In genomic region chr12:94245366-94245765, GRCm38 (mm10) we compare ENCODE assay signal across 27 mouse cellular contexts.
DNase-seq lines count a peak whose midpoint lies in the region; ATAC-seq lines count a peak whose summit lies in the region.
"Had no signal": no experiment of that assay in that cellular context is flagged by ENCODE, and none has a peak within 500 bp of the region (broad histone marks: within the 10 kb centered on the region; RNA-seq: fewer than 3 reads in every experiment).

No protein-coding gene starts in this region.

- DNase-seq in embryonic facial prominence, embryonic 11.5 days (ENCODE audit: low spot score), result peak; percentile 7
- DNase-seq in embryonic facial prominence, embryonic 10.5 days (ENCODE audit: low spot score), result no peak
- peak; percentile 6 for DNase-seq in embryonic facial prominence, embryonic 14.5 days (ENCODE audit: low spot score)
- peak; percentile 53 for DNase-seq in hindlimb bud, embryonic 11.5 days (ENCODE audit: extremely low spot score, low read depth, low spot score)
- no peak for DNase-seq in right cerebral cortex, postnatal 4 days
- DNase-seq: adrenal gland, adult 8-10 months; adrenal gland, postnatal 25 days; cerebellum, adult 11-12 months; cerebellum, adult 8-10 months; cerebellum, postnatal 10 days; cerebellum, postnatal 36 days; forebrain, postnatal 0 days; gastrocnemius, postnatal 25 days; heart, adult 18-20 months; heart, postnatal 10 days; heart, postnatal 36 days had no signal

- H3K4me2 ChIP-seq in embryonic facial prominence, embryonic 11.5 days (ENCODE audit: low read depth, low read length), result no peak overlapping the region
- no peak overlapping the region for H3K4me2 ChIP-seq in embryonic facial prominence, embryonic 14.5 days (ENCODE audit: low read depth, low read length)
- H3K4me2 ChIP-seq: embryonic facial prominence, embryonic 15.5 days; heart, embryonic 12.5 days; heart, embryonic 15.5 days; hindbrain, embryonic 13.5 days had no signal

- H3K27ac ChIP-seq in embryonic facial prominence, embryonic 11.5 days (replicated peaks; ENCODE audit: low read depth, low read length), result no peak overlapping the region
- H3K27ac ChIP-seq in embryonic facial prominence, embryonic 10.5 days (replicated peaks), result no peak overlapping the region
- no peak overlapping the region for H3K27ac ChIP-seq in embryonic facial prominence, embryonic 14.5 days (replicated peaks; ENCODE audit: low read depth, low read length)
- H3K27ac ChIP-seq: embryonic facial prominence, embryonic 15.5 days; heart, embryonic 15.5 days; hindbrain, embryonic 10.5 days; hindbrain, embryonic 13.5 days had no signal

- H3K36me3 ChIP-seq in embryonic facial prominence, embryonic 11.5 days (replicated peaks; ENCODE audit: control insufficient read depth, insufficient read depth, low read depth, low read length), result no peaks in the 10 kb centered on the region
- H3K36me3 ChIP-seq in embryonic facial prominence, embryonic 10.5 days (replicated peaks), result no peaks in the 10 kb centered on the region
- no peaks in the 10 kb centered on the region for H3K36me3 ChIP-seq in embryonic facial prominence, embryonic 14.5 days (ENCODE audit: control insufficient read depth, insufficient read depth, low read length)
- H3K36me3 ChIP-seq: embryonic facial prominence, embryonic 15.5 days; heart, embryonic 12.5 days; heart, embryonic 15.5 days; hindbrain, embryonic 10.5 days; hindbrain, embryonic 13.5 days had no signal

- no peak overlapping the region for H3K9ac ChIP-seq in embryonic facial prominence, embryonic 11.5 days (replicated peaks; ENCODE audit: low read length)
- no peak overlapping the region for H3K9ac ChIP-seq in embryonic facial prominence, embryonic 14.5 days (ENCODE audit: low read depth, low read length)
- H3K9ac ChIP-seq: embryonic facial prominence, embryonic 15.5 days; forebrain, postnatal 0 days; heart, embryonic 12.5 days; heart, embryonic 15.5 days; hindbrain, embryonic 13.5 days had no signal

- ATAC-seq in embryonic facial prominence, embryonic 11.5 days (replicated peaks; ENCODE audit: insufficient number of reproducible peaks, low FRiP score, low TSS enrichment, low read depth), result no peak
- no peak for ATAC-seq in embryonic facial prominence, embryonic 14.5 days (ENCODE audit: low read depth)
- no peak for ATAC-seq in activated CD4-positive, CD25-positive, alpha-beta regulatory T cell, adult 4 months
- ATAC-seq: CD4-positive, CD25-positive, alpha-beta regulatory T cell, adult 4 months; forebrain, embryonic 14.5 days; forebrain, postnatal 0 days; hindbrain, embryonic 16.5 days; inflammation-experienced regulatory T-cells, adult 6 months; intestine, embryonic 16.5 days had no signal

- no peaks in the 10 kb centered on the region for H3K9me3 ChIP-seq in embryonic facial prominence, embryonic 11.5 days (replicated peaks; ENCODE audit: control insufficient read depth, low read length)
- no peaks in the 10 kb centered on the region for H3K9me3 ChIP-seq in embryonic facial prominence, embryonic 10.5 days
- H3K9me3 ChIP-seq in embryonic facial prominence, embryonic 14.5 days (ENCODE audit: control insufficient read depth, low read length), result no peaks in the 10 kb centered on the region
- H3K9me3 ChIP-seq: embryonic facial prominence, embryonic 15.5 days; heart, embryonic 12.5 days; heart, embryonic 15.5 days; hindbrain, embryonic 10.5 days; hindbrain, embryonic 13.5 days had no signal

- no peaks in the 10 kb centered on the region for H3K4me1 ChIP-seq in embryonic facial prominence, embryonic 11.5 days (ENCODE audit: control insufficient read depth, insufficient read depth, low read length)
- H3K4me1 ChIP-seq in embryonic facial prominence, embryonic 10.5 days, result no peaks in the 10 kb centered on the region; the same call in 1 of the 2 replicates
- H3K4me1 ChIP-seq in embryonic facial prominence, embryonic 14.5 days (ENCODE audit: control insufficient read depth, insufficient read depth, low read length), result no peaks in the 10 kb centered on the region
- H3K4me1 ChIP-seq: embryonic facial prominence, embryonic 15.5 days; heart, embryonic 12.5 days; heart, embryonic 15.5 days; hindbrain, embryonic 10.5 days; hindbrain, embryonic 13.5 days had no signal

- H3K4me3 ChIP-seq in embryonic facial prominence, embryonic 11.5 days (ENCODE audit: low read depth, low read length), result no peak overlapping the region
- H3K4me3 ChIP-seq in embryonic facial prominence, embryonic 10.5 days, result no peak overlapping the region
- no peak overlapping the region for H3K4me3 ChIP-seq in embryonic facial prominence, embryonic 14.5 days (ENCODE audit: low read depth, low read length)
- H3K4me3 ChIP-seq: embryonic facial prominence, embryonic 15.5 days; heart, embryonic 12.5 days; heart, embryonic 15.5 days; hindbrain, embryonic 10.5 days; hindbrain, embryonic 13.5 days had no signal

- 29% methylated on average over 2 of the region's 2 CpGs for WGBS in embryonic facial prominence, embryonic 11.5 days
- 44% methylated on average over 2 of the region's 2 CpGs for WGBS in embryonic facial prominence, embryonic 10.5 days
- 21% methylated on average over 2 of the region's 2 CpGs for WGBS in embryonic facial prominence, embryonic 14.5 days

- H3K27me3 ChIP-seq in embryonic facial prominence, embryonic 11.5 days (ENCODE audit: control insufficient read depth, insufficient read depth, low read length), result no peaks in the 10 kb centered on the region
- H3K27me3 ChIP-seq in embryonic facial prominence, embryonic 10.5 days (replicated peaks; ENCODE audit: low read depth, poor library complexity, severe bottlenecking), result no peaks in the 10 kb centered on the region
- H3K27me3 ChIP-seq in embryonic facial prominence, embryonic 14.5 days (replicated peaks; ENCODE audit: control insufficient read depth, insufficient read depth, low read length), result no peaks in the 10 kb centered on the region
- H3K27me3 ChIP-seq: embryonic facial prominence, embryonic 15.5 days; heart, embryonic 12.5 days; heart, embryonic 15.5 days; hindbrain, embryonic 13.5 days had no signal

Comparison
In these comparisons a context has a peak if more than half of its experiments do, and no peak if none do; other contexts are left out.
1. DNase-seq: peak in embryonic facial prominence, embryonic 11.5 days (single experiment), embryonic facial prominence, embryonic 14.5 days (single experiment) and hindlimb bud, embryonic 11.5 days (single experiment); none in embryonic facial prominence, embryonic 10.5 days (single experiment) and right cerebral cortex, postnatal 4 days (single experiment).